Mouse (Mus musculus) MEL (cell line): Measurements from ENCODE around the gene Sema5a. TPM values are rescaled to one million over a fixed set of nuclear protein-coding genes. Genes with fewer than 3 reads are reported as not detected.

ENCODE experiments used
- DNase-seq: peaks from one replicate; pipeline ENCODE4 v3.0.0; 2011; ENCODE audit warnings: low read depth, low spot score
- H3K27ac ChIP-seq: 2 replicates; pipeline ENCODE4 v1.5.1; 2012; ENCODE audit warnings: low read depth, mild to moderate bottlenecking, control low read depth, low read length, moderate library complexity; ENCODE audit not compliant: control insufficient read depth
- H3K27me3 ChIP-seq, 2 experiments: fragments of 150-350 bp in 1 of 2; sonication (generic) in 1 of 2; 2 replicates each; pipeline ENCODE4 v1.6.1; 2012; ENCODE audit warnings: low read length in 2 of 2, mild to moderate bottlenecking in 2 of 2, improper control_type of control experiment in 1 of 2, moderate library complexity in 1 of 2; ENCODE audit not compliant: insufficient read depth in 2 of 2, control insufficient read depth in 1 of 2
- H3K36me3 ChIP-seq, 2 experiments: 2 replicates each; pipeline ENCODE4 v1.6.1; 2012 to 2014; ENCODE audit warnings: low read length in 2 of 2, improper control_type of control experiment in 1 of 2, inconsistent platforms in 1 of 2, mild to moderate bottlenecking in 1 of 2; ENCODE audit not compliant: insufficient read depth in 2 of 2, control insufficient read depth in 1 of 2
- H3K4me1 ChIP-seq, 2 experiments: fragments of 150-350 bp in 1 of 2; sonication (generic) in 1 of 2; 2 replicates each; pipeline ENCODE4 v1.6.1; 2012; ENCODE audit warnings: low read length in 2 of 2, improper control_type of control experiment in 1 of 2, mild to moderate bottlenecking in 1 of 2; ENCODE audit not compliant: insufficient read depth in 2 of 2, control insufficient read depth in 1 of 2
- H3K4me3 ChIP-seq, 2 experiments: fragments of 150-350 bp in 1 of 2; sonication (generic) in 1 of 2; 2 replicates each; pipeline ENCODE4 v1.5.1; 2012; ENCODE audit warnings: low read depth in 2 of 2, low read length in 2 of 2, mild to moderate bottlenecking in 2 of 2, moderate library complexity in 2 of 2, control low read depth in 1 of 2, improper control_type of control experiment in 1 of 2; ENCODE audit not compliant: control insufficient read depth in 1 of 2, insufficient read depth in 1 of 2
- H3K79me2 ChIP-seq: 2 replicates; pipeline ENCODE4 v1.6.1; 2012; ENCODE audit warnings: mild to moderate bottlenecking, low read length, moderate library complexity; ENCODE audit not compliant: control insufficient read depth, poor library complexity, insufficient read depth
- H3K9ac ChIP-seq: 2 replicates; pipeline ENCODE4 v1.6.1; 2012; ENCODE audit warnings: low read depth, mild to moderate bottlenecking, control low read depth, low read length, moderate library complexity; ENCODE audit not compliant: control insufficient read depth, poor library complexity, severe bottlenecking
- H3K9me3 ChIP-seq: fragments of 150-350 bp; sonication (generic); replicated peaks from 2 replicates; pipeline ENCODE4 v1.6.1; 2012; ENCODE audit warnings: mild to moderate bottlenecking, low read length, improper control_type of control experiment, moderate library complexity; ENCODE audit not compliant: insufficient read depth
- ETS1 ChIP-seq: IDR thresholded peaks from 2 replicates; pipeline ENCODE4 v1.6.1; 2012; ENCODE audit warnings: low read depth, mild to moderate bottlenecking, inconsistent platforms, low read length, improper control_type of control experiment, moderate library complexity
- GABPA ChIP-seq: IDR thresholded peaks from 2 replicates; pipeline ENCODE4 v1.6.1; 2012; ENCODE audit warnings: low read depth, mild to moderate bottlenecking, inconsistent platforms, low read length, improper control_type of control experiment, moderate library complexity
- JUND ChIP-seq: IDR thresholded peaks from 2 replicates; pipeline ENCODE4 v1.6.1; 2011; ENCODE audit warnings: low read depth, mild to moderate bottlenecking, improper control_type of control experiment, low read length
- MAX ChIP-seq: IDR thresholded peaks from 2 replicates; pipeline ENCODE4 v1.6.1; 2011; ENCODE audit warnings: low read length, improper control_type of control experiment
- MEF2A ChIP-seq: IDR thresholded peaks from 2 replicates; pipeline ENCODE4 v1.6.1; 2014; ENCODE audit warnings: low read depth, mild to moderate bottlenecking, inconsistent platforms, low read length, improper control_type of control experiment; ENCODE audit not compliant: poor library complexity, insufficient replicate concordance, severe bottlenecking; ENCODE audit errors: extremely low read depth
- MYB ChIP-seq: IDR thresholded peaks from 2 replicates; pipeline ENCODE4 v1.6.1; 2011; ENCODE audit warnings: mild to moderate bottlenecking, low read depth, low read length, improper control_type of control experiment
- MYC ChIP-seq: IDR thresholded peaks from 2 replicates; pipeline ENCODE4 v1.6.1; 2011; ENCODE audit warnings: low read depth, mild to moderate bottlenecking, low read length, improper control_type of control experiment, moderate library complexity
- NRF1 ChIP-seq: IDR thresholded peaks from 2 replicates; pipeline ENCODE4 v1.6.1; 2014; ENCODE audit warnings: low read depth, mild to moderate bottlenecking, inconsistent platforms, low read length, improper control_type of control experiment, moderate library complexity; ENCODE audit not compliant: poor library complexity, insufficient read depth, severe bottlenecking
- POLR2A ChIP-seq, 2 experiments: IDR thresholded peaks; 2 replicates each; pipeline ENCODE4 v1.6.1; 2011 to 2012; ENCODE audit warnings: low read length in 2 of 2, mild to moderate bottlenecking in 2 of 2, control low read depth in 1 of 2, improper control_type of control experiment in 1 of 2, low read depth in 1 of 2, moderate library complexity in 1 of 2; ENCODE audit not compliant: control insufficient read depth in 1 of 2, insufficient read depth in 1 of 2, poor library complexity in 1 of 2
- RCOR1 ChIP-seq: IDR thresholded peaks from 2 replicates; pipeline ENCODE4 v1.6.1; 2012; ENCODE audit warnings: low read depth, mild to moderate bottlenecking, inconsistent platforms, low read length, improper control_type of control experiment
- SMC3 ChIP-seq: IDR thresholded peaks from 2 replicates; pipeline ENCODE4 v1.6.1; 2011; ENCODE audit warnings: low read depth, low read length, improper control_type of control experiment
- TAL1 ChIP-seq: IDR thresholded peaks from 2 replicates; pipeline ENCODE4 v1.6.1; 2012; ENCODE audit warnings: mild to moderate bottlenecking, inconsistent platforms, low read length, moderate library complexity, mixed read lengths
- TCF12 ChIP-seq: IDR thresholded peaks from 2 replicates; pipeline ENCODE4 v1.6.1; 2014; ENCODE audit warnings: low read depth, mild to moderate bottlenecking, inconsistent platforms, low read length, improper control_type of control experiment, moderate library complexity
- USF2 ChIP-seq, 2 experiments: IDR thresholded peaks; 2 replicates each; pipeline ENCODE4 v1.6.1; 2011 to 2012; ENCODE audit warnings: improper control_type of control experiment in 2 of 2, low read length in 2 of 2, borderline replicate concordance in 1 of 2, inconsistent platforms in 1 of 2, low read depth in 1 of 2, mild to moderate bottlenecking in 1 of 2; ENCODE audit not compliant: insufficient read depth in 1 of 2
- ZKSCAN1 ChIP-seq: IDR thresholded peaks from 2 replicates; pipeline ENCODE4 v1.6.1; 2012; ENCODE audit warnings: low read depth, mild to moderate bottlenecking, inconsistent platforms, low read length, improper control_type of control experiment, moderate library complexity
- polyA plus RNA-seq, 2 experiments: library from polyadenylated mRNA; stranded (reverse) in 1 of 2; unstranded in 1 of 2; fragments of >175 nt in 1 of 2; fragments of >200 nt in 1 of 2; gene quantifications; 2 replicates each; pipeline versions ENCODE4 v1.2.1 to v1.2.4; 2012; ENCODE audit warnings: low replicate concordance in 2 of 2, low read depth in 1 of 2; ENCODE audit not compliant: insufficient read length in 2 of 2, insufficient read depth in 1 of 2, missing spikeins in 1 of 2
- total RNA-seq: library from RNA; depleted of rRNA; stranded (reverse); fragments of 300-350 nt; gene quantifications from 2 replicates; pipeline ENCODE4 v1.2.3, GENCODE M21; 2012

Sema5a gene
- total and polyA plus RNA-seq, 3 experiments: not detected

DNA sequence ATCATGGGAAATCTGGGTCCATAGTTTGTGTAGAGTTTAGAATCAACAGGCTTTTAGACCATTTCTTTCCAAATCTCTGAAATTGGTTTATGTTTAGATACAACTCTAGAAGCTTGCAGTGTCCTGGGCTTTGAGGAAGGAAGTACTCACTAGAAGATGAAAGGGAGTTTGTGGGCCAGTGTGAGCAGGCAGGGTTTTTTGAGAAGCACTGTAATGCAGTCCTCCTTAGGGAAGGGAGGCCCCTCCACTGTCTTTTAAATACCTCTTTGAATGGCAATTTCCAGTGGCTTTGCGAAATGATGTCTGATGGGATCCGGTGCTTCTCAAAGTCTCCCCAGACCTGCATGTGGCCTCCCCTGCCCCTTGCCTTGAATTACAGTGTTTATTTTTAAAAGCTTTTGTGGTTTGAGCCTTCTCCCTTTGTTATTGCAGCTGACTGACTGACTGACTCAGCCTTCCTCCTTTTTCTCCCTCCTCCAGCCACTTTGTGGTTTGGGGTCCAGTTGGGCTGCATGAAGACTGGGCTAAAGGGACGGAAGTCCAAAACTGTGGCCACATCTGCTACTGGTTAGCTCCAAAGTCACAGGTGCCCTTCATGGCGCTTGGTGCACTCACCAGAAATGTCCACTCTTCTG, 83.9 kb downstream of the Sema5a start:
- Histone ChIP-seq H3K27ac (no peak overlapping the region), H3K36me3 (no peaks in the 10 kb centered on the region), H3K79me2 (no peaks in the 10 kb centered on the region), H3K4me1 (no peaks in the 10 kb centered on the region), H3K4me3 (no peak overlapping the region), H3K9me3 (no peaks in the 10 kb centered on the region), H3K27me3 (no peaks in the 10 kb centered on the region), H3K9ac (no peak overlapping the region)
- TF ChIP-seq MEF2A (no peak), USF2 (IDR thresholded peaks at IDR 0.05; ENCODE audit: borderline replicate concordance in 1 of 2, insufficient read depth in 1 of 2, low read depth in 1 of 2, low read length in 2 of 2) (no peak), TAL1 (no peak), POLR2A (IDR thresholded peaks at IDR 0.05; ENCODE audit: control insufficient read depth in 1 of 2, insufficient read depth in 1 of 2, low read depth in 1 of 2, low read length in 2 of 2, poor library complexity in 1 of 2) (no peak), SMC3 (no peak), GABPA (no peak), NRF1 (no peak), JUND (no peak), MAX (no peak), RCOR1 (no peak), MYB (no peak), TCF12 (no peak), ZKSCAN1 (no peak)
- DNase-seq: no peak

DNA sequence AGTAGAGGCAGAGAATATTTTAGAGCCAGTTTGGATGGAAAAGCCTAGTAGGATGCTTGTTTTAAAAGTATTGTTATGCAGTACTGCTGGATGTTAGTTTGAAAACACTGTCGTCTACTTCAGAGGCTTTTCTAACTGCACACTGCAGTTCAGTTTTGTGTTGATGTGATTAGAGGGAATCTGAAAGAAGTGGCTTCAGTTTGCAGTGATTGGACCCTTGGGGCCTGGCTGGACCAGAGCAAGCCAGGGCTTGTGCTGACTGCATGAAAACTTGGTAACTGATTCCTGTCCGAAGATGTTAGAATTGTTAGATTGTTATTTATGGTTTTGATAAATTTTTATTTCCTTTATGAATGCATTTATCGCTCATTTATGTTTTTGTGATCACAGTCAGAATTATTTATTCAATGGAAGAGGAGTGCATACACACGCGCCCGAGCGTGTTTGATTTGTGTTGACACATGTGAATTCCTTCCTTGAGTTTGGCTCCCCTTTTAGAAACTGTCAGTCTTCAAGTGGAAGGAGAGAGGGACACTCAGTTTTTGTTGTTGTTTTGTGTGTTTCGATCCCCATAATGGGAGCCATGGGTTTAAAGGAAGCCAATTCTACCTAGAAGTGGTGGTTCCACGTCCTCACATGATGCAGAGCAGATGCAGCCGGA, 85.2 kb downstream of the Sema5a start:
- H3K9ac ChIP-seq: no peak overlapping the region
- no peaks in the 10 kb centered on the region for H3K79me2 ChIP-seq
- no peak overlapping the region for H3K4me3 ChIP-seq
- no peaks in the 10 kb centered on the region for H3K9me3 ChIP-seq
- no peaks in the 10 kb centered on the region for H3K4me1 ChIP-seq
- no peaks in the 10 kb centered on the region for H3K27me3 ChIP-seq
- TF ChIP-seq NRF1 (no peak), ETS1 (no peak), GABPA (no peak), MYC (no peak)
- no peaks in the 10 kb centered on the region for H3K36me3 ChIP-seq
- no peak for DNase-seq
- no peak overlapping the region for H3K27ac ChIP-seq
